8 mouse cellular contexts compared by ENCODE assay signal in genomic region chr17:33824084-33824996, GRCm38 (mm10). TPM values are rescaled to one million over a fixed set of nuclear protein-coding genes. Genes with fewer than 3 reads are reported as not detected.
DNase-seq lines count a peak whose midpoint lies in the region; ATAC-seq and TF ChIP-seq lines count a peak whose summit lies in the region.

TSS of gene Rps28 (minus strand) at chr17:33824562.
TSS of gene Ndufa7 (plus strand) at chr17:33824572.

- H3K4me3 ChIP-seq in gastrocnemius, adult 2 months = peak within 1 kb of the TSS; percentile 90
- peak within 1 kb of the TSS; percentile 79 for H3K4me3 ChIP-seq in hindbrain, postnatal 0 days (ENCODE audit: low read length)
- peak within 1 kb of the TSS; percentile 71 for H3K4me3 ChIP-seq in left cerebral cortex, adult 2 months

- H3K4me2 ChIP-seq in hindbrain, postnatal 0 days (ENCODE audit: low read depth, low read length) = peak within 1 kb of the TSS; percentile 88

- peaks cover 20% of the 10 kb centered on the region; the same call in 1 of the 2 replicates for H3K36me3 ChIP-seq in hindbrain, postnatal 0 days (ENCODE audit: insufficient read depth, low read length)

- no peak for TF ChIP-seq CTCF in gastrocnemius, adult 2 months (IDR thresholded peaks at IDR 0.05)
- TF ChIP-seq CTCF in hindbrain, postnatal 0 days (IDR thresholded peaks at IDR 0.05; ENCODE audit: low read depth) = no peak
- TF ChIP-seq CTCF in left cerebral cortex, adult 2 months (IDR thresholded peaks at IDR 0.05) = no peak

- H3K27ac ChIP-seq in gastrocnemius, adult 2 months = peak within 1 kb of the TSS; percentile 97
- H3K27ac ChIP-seq in hindbrain, postnatal 0 days = peak within 1 kb of the TSS; percentile 82
- peak within 1 kb of the TSS; percentile 83 for H3K27ac ChIP-seq in left cerebral cortex, adult 2 months

- no peaks in the 10 kb centered on the region for H3K9me3 ChIP-seq in hindbrain, postnatal 0 days (ENCODE audit: low read length)

- DNase-seq in WW6 (ENCODE audit: low read depth, low spot score) = peak; percentile 93
- peak; percentile 97 to 98 for DNase-seq in cerebellum, postnatal 4 days (ENCODE audit: low spot score in 2 of 2)
- DNase-seq in gastrocnemius, adult 2 months = peak; percentile 97
- DNase-seq in hindbrain, postnatal 0 days (ENCODE audit: low spot score) = peak; percentile 99
- DNase-seq in left cerebral cortex, adult 2 months (ENCODE audit: extremely low spot score in 1 of 2, low spot score in 2 of 2) = peak; percentile 97 to 98
- peak; percentile 99 for DNase-seq in right cerebral cortex, adult 2 months (ENCODE audit: low spot score in 2 of 2)
- peak; percentile 98 for DNase-seq in urinary bladder, postnatal 14 days (ENCODE audit: low spot score)

- ATAC-seq in hindbrain, postnatal 0 days = peak; percentile 97
- peak; percentile 99 for ATAC-seq in megakaryocyte, adult 5-6 weeks (ENCODE audit: poor library complexity, severe bottlenecking)

- intact Hi-C loops in gastrocnemius, adult 2 months (cut with DNase I) = loop anchor here (10.0 kb wide), 2 partner anchors 280 to 470 kb away; partner anchors contain the start of gene Zfp81
- intact Hi-C loops in left cerebral cortex, adult 2 months (cut with DNase I) = no loop called here

- H3K9ac ChIP-seq in hindbrain, postnatal 0 days (replicated peaks; ENCODE audit: low read length) = peak within 1 kb of the TSS; percentile 79

- H3K4me1 ChIP-seq in hindbrain, postnatal 0 days (ENCODE audit: insufficient read depth, low read length) = peaks cover 11% of the 10 kb centered on the region

- H3K27me3 ChIP-seq in hindbrain, postnatal 0 days (ENCODE audit: insufficient read depth, low read length) = no peaks in the 10 kb centered on the region

- WGBS in hindbrain, postnatal 0 days = under 1% methylated on average over 51 of the region's 51 CpGs

RNA-seq across cellular contexts. Expression of gene Rps28, which starts in this region (rescaled TPM):
- 100 to 1,000 TPM; 541 to 640 TPM for total RNA-seq in gastrocnemius, adult 2 months (2021)
- 117 and 293 TPM in 2 replicates for total RNA-seq in hindbrain, postnatal 0 days (2014; rRNA removed)
- polyA plus RNA-seq in hindbrain, postnatal 0 days (2015; fragmentation: Nextera tagmentation; extraction: Ambion mirVana) = 609 and 617 TPM in 2 replicates
- 100 to 1,000 TPM; 600 to 661 TPM for total RNA-seq in left cerebral cortex, adult 2 months (2021)
- 875 and 928 TPM in 2 replicates for total RNA-seq in megakaryocyte, adult 5-6 weeks (2015)
- total RNA-seq in megakaryocyte, adult 5-6 weeks (2017) = 2,242 and 2,459 TPM in 2 replicates

RNA-seq across cellular contexts. Expression of gene Ndufa7, which starts in this region (rescaled TPM):
- total RNA-seq in gastrocnemius, adult 2 months (2021) = 100 to 1,000 TPM; 351 to 407 TPM
- total RNA-seq in hindbrain, postnatal 0 days (2014; rRNA removed) = 289 and 356 TPM in 2 replicates
- 562 and 577 TPM in 2 replicates for polyA plus RNA-seq in hindbrain, postnatal 0 days (2015; fragmentation: Nextera tagmentation; extraction: Ambion mirVana)
- total RNA-seq in left cerebral cortex, adult 2 months (2021) = 100 to 1,000 TPM; 190 to 211 TPM
- total RNA-seq in megakaryocyte, adult 5-6 weeks (2015) = 150 and 160 TPM in 2 replicates
- total RNA-seq in megakaryocyte, adult 5-6 weeks (2017) = 110 and 139 TPM in 2 replicates

Comparison
In these comparisons a context has a peak if more than half of its experiments do, and no peak if none do; other contexts are left out.
1. Peak in every context shown above with its lines: DNase-seq, ATAC-seq, H3K4me3 ChIP-seq and H3K27ac ChIP-seq.